Mouse (Mus musculus): ENCODE results near the gene Slc39a13. TPM values are rescaled to one million over a fixed set of nuclear protein-coding genes. Genes with fewer than 3 reads are reported as not detected.

Gene Slc39a13
- 9.4 and 12.4 TPM in 2 replicates for polyA plus RNA-seq (2021; fragmentation: Nextera tagmentation)
- long read RNA-seq, experiment 1, transcript Slc39a13-201 (10 exons, 2,469 nt) = major isoform, 7 of 15 reads
- long read RNA-seq, experiment 1, partial matches to known transcripts = 2 of 15 reads
- long read RNA-seq, experiment 1, other reads (novel, unspliced or antisense) = 3 of 15 reads
- long read RNA-seq, experiment 2, transcript Slc39a13-203 (10 exons, 1,291 nt) = minor isoform, 19 of 101 reads
- long read RNA-seq, experiment 2, transcript Slc39a13-201 (10 exons, 2,469 nt) = major isoform, 53 of 101 reads
- long read RNA-seq, experiment 2, partial matches to known transcripts = 5 of 101 reads
- long read RNA-seq, experiment 2, other reads (novel, unspliced or antisense) = 22 of 101 reads

GRCm38 (mm10) chr2:91070076-91070800, at the start of gene Slc39a13:
Slc39a13 (minus strand) TSS chr2:91070417.

GRCm38 (mm10) chr2:91117585-91118275, 47.5 kb upstream of the Slc39a13 start, which contains the start of gene Mybpc3:
Mybpc3 (plus strand) TSS chr2:91118144.

DNA sequence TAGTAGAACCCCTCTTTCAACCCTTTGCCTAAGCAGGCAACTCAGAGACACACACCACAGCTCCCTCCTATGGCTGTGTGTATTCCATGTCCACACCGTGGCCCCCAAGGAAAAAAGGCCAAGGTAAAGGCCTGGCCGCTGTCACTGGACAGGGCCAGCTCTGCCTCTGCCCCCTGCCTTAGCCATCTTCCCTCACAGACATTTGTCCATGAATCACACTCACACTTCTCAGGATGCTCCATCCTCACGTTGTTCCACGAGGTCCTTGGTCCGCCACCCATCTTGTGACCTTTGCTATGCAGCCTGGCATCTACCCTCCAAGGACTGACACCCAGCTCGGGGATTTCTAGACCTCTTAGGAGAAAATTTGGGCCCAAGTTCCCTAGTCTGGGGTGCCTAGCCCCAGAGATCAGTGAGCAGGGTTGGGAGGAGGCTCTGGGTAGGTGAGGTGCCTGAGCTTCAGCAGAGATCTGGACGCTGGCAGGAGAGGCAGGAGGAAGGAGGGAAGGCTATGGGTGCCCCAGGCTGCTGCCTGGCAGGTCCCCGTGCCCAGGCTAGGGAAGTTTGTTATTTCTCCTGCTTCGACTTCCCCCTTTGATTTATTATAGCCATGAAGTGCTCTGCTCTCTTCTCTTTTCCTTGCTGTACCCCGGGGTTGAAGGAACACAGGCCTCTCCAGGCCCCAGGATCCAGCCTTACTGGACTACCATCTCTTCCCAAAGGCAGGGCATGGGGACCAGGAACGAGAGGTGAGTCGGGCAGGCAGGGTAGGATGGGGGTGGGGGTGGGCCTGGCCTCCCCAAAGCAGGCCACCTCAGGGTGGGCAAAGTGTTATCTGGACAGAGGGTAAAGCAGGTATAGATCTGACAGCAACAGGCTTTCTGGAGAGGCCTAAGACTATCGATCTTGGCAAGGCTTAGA, 11.8 kb upstream of the Slc39a13 start, which contains the start of gene Spi1:
Gene Spi1 (plus strand): TSS at position 616 of the 921 bp plus-strand sequence.

DNA sequence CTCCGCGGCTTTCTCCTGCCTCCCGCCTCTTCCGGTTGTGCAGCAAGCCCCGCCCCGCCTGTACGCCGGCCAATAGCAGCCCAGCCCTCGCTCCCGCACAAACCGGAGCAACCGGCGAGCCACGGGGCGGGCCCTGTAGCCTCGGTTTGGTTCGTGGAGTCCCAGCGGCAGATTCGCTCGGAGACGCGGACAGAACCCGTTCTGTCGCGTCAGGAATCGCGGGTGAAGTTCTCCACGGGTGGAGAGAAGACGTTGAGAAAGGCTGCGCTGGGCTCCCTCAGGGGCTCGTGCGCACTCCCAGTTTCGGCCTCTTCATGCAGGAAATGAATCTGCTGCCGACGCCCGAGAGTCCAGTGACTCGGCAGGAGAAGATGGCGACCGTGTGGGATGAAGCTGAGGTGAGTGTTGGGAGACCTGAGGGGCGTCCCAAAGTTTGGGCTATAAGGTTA, 16.3 kb downstream of the Slc39a13 start, which contains the start of gene Psmc3:
Gene Psmc3 (plus strand): TSS at position 76 of the 449 bp plus-strand sequence.

GRCm38 (mm10) chr2:91035385-91035784, 34.8 kb downstream of the Slc39a13 start, which contains the start of gene Rapsn:
Rapsn (plus strand) TSS chr2:91035620.

Other genes with a start within 250 kb of the Slc39a13 start
- gene Mtch2, start 223.3 kb downstream of the Slc39a13 start, polyA plus RNA-seq (2021; fragmentation: Nextera tagmentation) = 207 and 221 TPM in 2 replicates
- 41.8 and 82.9 TPM in 2 replicates for gene C1qtnf4, start 184.6 kb downstream of the Slc39a13 start, polyA plus RNA-seq (2021; fragmentation: Nextera tagmentation)
- gene Kbtbd4, start 165.7 kb downstream of the Slc39a13 start, polyA plus RNA-seq (2021; fragmentation: Nextera tagmentation) = 28.5 and 28.6 TPM in 2 replicates
- gene Ndufs3, start 165.6 kb downstream of the Slc39a13 start, polyA plus RNA-seq (2021; fragmentation: Nextera tagmentation) = 465 and 492 TPM in 2 replicates
- gene Celf1, start 130.0 kb downstream of the Slc39a13 start, polyA plus RNA-seq (2021; fragmentation: Nextera tagmentation) = 34.3 and 40.7 TPM in 2 replicates
- gene Rapsn, start 34.8 kb downstream of the Slc39a13 start, polyA plus RNA-seq (2021; fragmentation: Nextera tagmentation) = 1.6 and 2.0 TPM in 2 replicates
- gene Psmc3, start 16.4 kb downstream of the Slc39a13 start, polyA plus RNA-seq (2021; fragmentation: Nextera tagmentation) = 260 and 264 TPM in 2 replicates
- 9.5 and 10.5 TPM in 2 replicates for gene Spi1, start 12.0 kb upstream of the Slc39a13 start, polyA plus RNA-seq (2021; fragmentation: Nextera tagmentation)
- not detected in 2 replicates for gene Mybpc3, start 47.7 kb upstream of the Slc39a13 start, polyA plus RNA-seq (2021; fragmentation: Nextera tagmentation)
- 38.4 and 54.1 TPM in 2 replicates for gene Madd, start 113.4 kb upstream of the Slc39a13 start, polyA plus RNA-seq (2021; fragmentation: Nextera tagmentation)
- 3.4 and 4.1 TPM in 2 replicates for gene Nr1h3, start 132.4 kb upstream of the Slc39a13 start, polyA plus RNA-seq (2021; fragmentation: Nextera tagmentation)
- gene Acp2, start 132.5 kb upstream of the Slc39a13 start, polyA plus RNA-seq (2021; fragmentation: Nextera tagmentation) = 30.0 and 33.9 TPM in 2 replicates
- 1.9 TPM in 2 replicates for gene Ddb2, start 166.6 kb upstream of the Slc39a13 start, polyA plus RNA-seq (2021; fragmentation: Nextera tagmentation)
- 18.7 and 21.9 TPM in 2 replicates for gene Pacsin3, start 185.5 kb upstream of the Slc39a13 start, polyA plus RNA-seq (2021; fragmentation: Nextera tagmentation)
- 44.2 and 45.4 TPM in 2 replicates for gene Arfgap2, start 194.6 kb upstream of the Slc39a13 start, polyA plus RNA-seq (2021; fragmentation: Nextera tagmentation)